Mouse (Mus musculus) MEL (cell line): ENCODE results near the gene Rhot2. TPM values are rescaled to one million over a fixed set of nuclear protein-coding genes. Genes with fewer than 3 reads are reported as not detected.

Experiments used
- DNase-seq: peaks from one replicate; pipeline ENCODE4 v3.0.0; 2011; ENCODE audit warnings: low read depth, low spot score
- H3K27ac ChIP-seq: 2 replicates; pipeline ENCODE4 v1.5.1; 2012; ENCODE audit warnings: low read depth, mild to moderate bottlenecking, control low read depth, low read length, moderate library complexity; ENCODE audit not compliant: control insufficient read depth
- H3K27me3 ChIP-seq, 2 experiments: fragments of 150-350 bp in 1 of 2; sonication (generic) in 1 of 2; 2 replicates each; pipeline ENCODE4 v1.6.1; 2012; ENCODE audit warnings: low read length in 2 of 2, mild to moderate bottlenecking in 2 of 2, improper control_type of control experiment in 1 of 2, moderate library complexity in 1 of 2; ENCODE audit not compliant: insufficient read depth in 2 of 2, control insufficient read depth in 1 of 2
- H3K36me3 ChIP-seq, 2 experiments: 2 replicates each; pipeline ENCODE4 v1.6.1; 2012 to 2014; ENCODE audit warnings: low read length in 2 of 2, improper control_type of control experiment in 1 of 2, inconsistent platforms in 1 of 2, mild to moderate bottlenecking in 1 of 2; ENCODE audit not compliant: insufficient read depth in 2 of 2, control insufficient read depth in 1 of 2
- H3K4me1 ChIP-seq, 2 experiments: fragments of 150-350 bp in 1 of 2; sonication (generic) in 1 of 2; 2 replicates each; pipeline ENCODE4 v1.6.1; 2012; ENCODE audit warnings: low read length in 2 of 2, improper control_type of control experiment in 1 of 2, mild to moderate bottlenecking in 1 of 2; ENCODE audit not compliant: insufficient read depth in 2 of 2, control insufficient read depth in 1 of 2
- H3K4me3 ChIP-seq, 2 experiments: fragments of 150-350 bp in 1 of 2; sonication (generic) in 1 of 2; 2 replicates each; pipeline ENCODE4 v1.5.1; 2012; ENCODE audit warnings: low read depth in 2 of 2, low read length in 2 of 2, mild to moderate bottlenecking in 2 of 2, moderate library complexity in 2 of 2, control low read depth in 1 of 2, improper control_type of control experiment in 1 of 2; ENCODE audit not compliant: control insufficient read depth in 1 of 2, insufficient read depth in 1 of 2
- H3K79me2 ChIP-seq: 2 replicates; pipeline ENCODE4 v1.6.1; 2012; ENCODE audit warnings: mild to moderate bottlenecking, low read length, moderate library complexity; ENCODE audit not compliant: control insufficient read depth, poor library complexity, insufficient read depth
- H3K9ac ChIP-seq: 2 replicates; pipeline ENCODE4 v1.6.1; 2012; ENCODE audit warnings: low read depth, mild to moderate bottlenecking, control low read depth, low read length, moderate library complexity; ENCODE audit not compliant: control insufficient read depth, poor library complexity, severe bottlenecking
- H3K9me3 ChIP-seq: fragments of 150-350 bp; sonication (generic); replicated peaks from 2 replicates; pipeline ENCODE4 v1.6.1; 2012; ENCODE audit warnings: mild to moderate bottlenecking, low read length, improper control_type of control experiment, moderate library complexity; ENCODE audit not compliant: insufficient read depth
- CHD1 ChIP-seq: IDR thresholded peaks from 2 replicates; pipeline ENCODE4 v1.6.1; 2012; ENCODE audit warnings: low read depth, mild to moderate bottlenecking, inconsistent platforms, low read length, improper control_type of control experiment
- CHD2 ChIP-seq: IDR thresholded peaks from 2 replicates; pipeline ENCODE4 v1.6.1; 2011; ENCODE audit warnings: low read length, improper control_type of control experiment
- CTCF ChIP-seq, 3 experiments: IDR thresholded peaks in 2 of 3; conservative IDR thresholded peaks in 1 of 3; 2 replicates each; pipeline ENCODE4 v1.5.1; 2011 to 2012; ENCODE audit warnings: low read length in 3 of 3, low read depth in 2 of 3, mild to moderate bottlenecking in 2 of 3, improper control_type of control experiment in 1 of 3, inconsistent platforms in 1 of 3, mixed read lengths in 1 of 3, moderate library complexity in 1 of 3; ENCODE audit not compliant: control insufficient read depth in 1 of 3, insufficient read depth in 1 of 3, poor library complexity in 1 of 3, severe bottlenecking in 1 of 3
- E2F4 ChIP-seq: IDR thresholded peaks from 2 replicates; pipeline ENCODE4 v1.6.1; 2011; ENCODE audit warnings: low read depth, low read length, improper control_type of control experiment, borderline replicate concordance
- EP300 ChIP-seq, 2 experiments: IDR thresholded peaks; 2 replicates each; pipeline ENCODE4 v1.6.1; 2011; ENCODE audit warnings: improper control_type of control experiment in 2 of 2, low read length in 2 of 2, low read depth in 1 of 2, mild to moderate bottlenecking in 1 of 2
- ETS1 ChIP-seq: IDR thresholded peaks from 2 replicates; pipeline ENCODE4 v1.6.1; 2012; ENCODE audit warnings: low read depth, mild to moderate bottlenecking, inconsistent platforms, low read length, improper control_type of control experiment, moderate library complexity
- GATA1 ChIP-seq: IDR thresholded peaks from 2 replicates; pipeline ENCODE4 v1.6.1; 2011; ENCODE audit warnings: low read depth, low read length, improper control_type of control experiment
- HCFC1 ChIP-seq: IDR thresholded peaks from 2 replicates; pipeline ENCODE4 v1.6.1; 2012; ENCODE audit warnings: low read depth, mild to moderate bottlenecking, inconsistent platforms, low read length, improper control_type of control experiment, moderate library complexity
- KAT2A ChIP-seq: conservative IDR thresholded peaks from 2 replicates; pipeline ENCODE4 v1.6.1; 2012; ENCODE audit warnings: low read depth, low read length, improper control_type of control experiment, inconsistent platforms
- MAFK ChIP-seq: IDR thresholded peaks from 2 replicates; pipeline ENCODE4 v1.6.1; 2011; ENCODE audit warnings: low read depth, mild to moderate bottlenecking, low read length, improper control_type of control experiment, borderline replicate concordance
- MAX ChIP-seq: IDR thresholded peaks from 2 replicates; pipeline ENCODE4 v1.6.1; 2011; ENCODE audit warnings: low read length, improper control_type of control experiment
- MEF2A ChIP-seq: IDR thresholded peaks from 2 replicates; pipeline ENCODE4 v1.6.1; 2014; ENCODE audit warnings: low read depth, mild to moderate bottlenecking, inconsistent platforms, low read length, improper control_type of control experiment; ENCODE audit not compliant: poor library complexity, insufficient replicate concordance, severe bottlenecking; ENCODE audit errors: extremely low read depth
- MXI1 ChIP-seq: IDR thresholded peaks from 2 replicates; pipeline ENCODE4 v1.6.1; 2011; ENCODE audit warnings: mild to moderate bottlenecking, low read depth, low read length, improper control_type of control experiment
- NRF1 ChIP-seq: IDR thresholded peaks from 2 replicates; pipeline ENCODE4 v1.6.1; 2014; ENCODE audit warnings: low read depth, mild to moderate bottlenecking, inconsistent platforms, low read length, improper control_type of control experiment, moderate library complexity; ENCODE audit not compliant: poor library complexity, insufficient read depth, severe bottlenecking
- POLR2AphosphoS5 ChIP-seq: IDR thresholded peaks from 2 replicates; pipeline ENCODE4 v1.6.1; 2012; ENCODE audit warnings: low read depth, borderline replicate concordance, mild to moderate bottlenecking, inconsistent platforms, low read length, moderate library complexity, mixed read lengths
- RAD21 ChIP-seq: IDR thresholded peaks from 2 replicates; pipeline ENCODE4 v1.6.1; 2011; ENCODE audit warnings: mild to moderate bottlenecking, low read depth, low read length, improper control_type of control experiment
- RCOR1 ChIP-seq: IDR thresholded peaks from 2 replicates; pipeline ENCODE4 v1.6.1; 2012; ENCODE audit warnings: low read depth, mild to moderate bottlenecking, inconsistent platforms, low read length, improper control_type of control experiment
- SIN3A ChIP-seq: IDR thresholded peaks from 2 replicates; pipeline ENCODE4 v1.6.1; 2012; ENCODE audit warnings: low read length, improper control_type of control experiment, inconsistent platforms
- TAL1 ChIP-seq: IDR thresholded peaks from 2 replicates; pipeline ENCODE4 v1.6.1; 2012; ENCODE audit warnings: mild to moderate bottlenecking, inconsistent platforms, low read length, moderate library complexity, mixed read lengths
- UBTF ChIP-seq: IDR thresholded peaks from 2 replicates; pipeline ENCODE4 v1.6.1; 2012; ENCODE audit warnings: low read depth, mild to moderate bottlenecking, inconsistent platforms, low read length, improper control_type of control experiment, moderate library complexity, borderline replicate concordance; ENCODE audit not compliant: insufficient read depth
- USF1 ChIP-seq: IDR thresholded peaks from 2 replicates; pipeline ENCODE4 v1.6.1; 2014; ENCODE audit warnings: low read depth, mild to moderate bottlenecking, inconsistent platforms, low read length, improper control_type of control experiment, moderate library complexity
- ZKSCAN1 ChIP-seq: IDR thresholded peaks from 2 replicates; pipeline ENCODE4 v1.6.1; 2012; ENCODE audit warnings: low read depth, mild to moderate bottlenecking, inconsistent platforms, low read length, improper control_type of control experiment, moderate library complexity
- ZMIZ1 ChIP-seq: IDR thresholded peaks from 2 replicates; pipeline ENCODE4 v1.6.1; 2012; ENCODE audit warnings: low read depth, mild to moderate bottlenecking, inconsistent platforms, low read length, improper control_type of control experiment, moderate library complexity
- ZNF384 ChIP-seq: IDR thresholded peaks from 2 replicates; pipeline ENCODE4 v1.6.1; 2012; ENCODE audit warnings: low read depth, mild to moderate bottlenecking, inconsistent platforms, low read length, improper control_type of control experiment
- polyA plus RNA-seq, 2 experiments: library from polyadenylated mRNA; stranded (reverse) in 1 of 2; unstranded in 1 of 2; fragments of >175 nt in 1 of 2; fragments of >200 nt in 1 of 2; gene quantifications; 2 replicates each; pipeline versions ENCODE4 v1.2.1 to v1.2.4; 2012; ENCODE audit warnings: low replicate concordance in 2 of 2, low read depth in 1 of 2; ENCODE audit not compliant: insufficient read length in 2 of 2, insufficient read depth in 1 of 2, missing spikeins in 1 of 2
- total RNA-seq: library from RNA; depleted of rRNA; stranded (reverse); fragments of 300-350 nt; gene quantifications from 2 replicates; pipeline ENCODE4 v1.2.3, GENCODE M21; 2012

Rhot2 gene
- total and polyA plus RNA-seq, 3 experiments: 29.1 to 54.5 TPM; not detected in 1

DNA sequence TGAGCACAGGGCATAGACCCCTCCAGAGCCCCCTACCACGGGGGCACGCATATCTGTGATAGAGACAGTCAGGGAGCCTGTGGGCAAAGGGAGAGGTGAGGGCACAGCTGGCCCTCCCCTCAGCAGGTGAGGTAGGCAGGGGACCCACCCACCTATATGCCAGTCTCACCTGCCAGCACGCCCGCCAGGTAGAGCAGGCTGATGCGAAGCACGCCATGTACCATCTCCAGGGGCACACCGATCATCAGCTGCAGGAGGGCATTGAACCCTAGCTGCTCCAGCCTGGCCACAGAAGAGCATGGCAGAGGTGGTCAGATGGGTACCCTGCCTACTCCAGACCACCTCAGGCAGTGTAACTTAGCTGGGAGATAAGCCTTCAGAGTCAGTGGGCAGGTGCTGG lies 9.3 kb downstream of the Rhot2 start:
- no peak overlapping the region for H3K4me3 ChIP-seq

DNA sequence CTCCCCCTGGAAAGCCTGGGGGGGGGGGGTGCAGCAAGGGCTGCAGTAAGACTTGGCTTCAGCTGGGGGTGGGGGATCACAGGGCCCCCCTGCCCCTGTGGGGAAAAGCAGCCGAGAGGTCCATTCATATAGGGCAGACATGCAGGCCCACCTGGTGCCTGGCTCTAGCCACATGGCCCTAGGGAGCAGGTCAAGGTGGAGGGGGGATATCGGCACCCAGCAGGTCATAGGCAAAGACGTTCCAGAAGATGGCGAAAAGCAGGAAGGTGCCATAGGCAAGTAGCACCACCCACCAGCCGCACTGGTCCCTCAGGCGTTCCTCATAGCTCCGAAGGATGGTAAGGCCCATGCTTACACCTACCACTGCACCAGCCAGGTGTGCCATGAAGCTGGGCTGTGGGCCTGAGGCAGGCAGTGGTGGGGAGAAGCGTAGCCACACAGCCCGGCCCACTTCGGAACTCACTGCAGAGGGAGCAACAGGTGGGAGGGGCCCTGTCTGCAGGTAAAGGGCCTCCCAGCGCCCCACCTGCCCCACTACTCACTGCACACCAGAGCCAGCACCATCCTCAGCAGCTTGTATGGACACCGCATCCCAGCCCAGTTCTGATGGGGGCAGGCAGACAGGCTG lies 9.9 kb downstream of the Rhot2 start:
- Histone ChIP-seq H3K4me3 (no peak overlapping the region), H3K4me1 (peaks cover 2 to 27% of the 10 kb centered on the region in 2 experiments; a peak in 3 of 4 replicates), H3K9me3 (no peaks in the 10 kb centered on the region), H3K27me3 (no peaks in the 10 kb centered on the region), H3K27ac (no peak overlapping the region), H3K36me3 (peaks cover 0 to 9% of the 10 kb centered on the region in 2 experiments; a peak in 2 of 4 replicates), H3K9ac (no peak overlapping the region; the same call in 1 of the 2 replicates), H3K79me2 (peaks cover 44% of the 10 kb centered on the region)
- DNase-seq: no peak
- no peak for TF ChIP-seq UBTF
- TF ChIP-seq KAT2A: no peak
- TF ChIP-seq CHD1: no peak
- no peak for TF ChIP-seq ZMIZ1
- no peak for TF ChIP-seq NRF1
- no peak; the same call in 1 of the 2 replicates for TF ChIP-seq POLR2AphosphoS5
- no peak for TF ChIP-seq USF1
- TF ChIP-seq EP300 (IDR thresholded peaks at IDR 0.05; ENCODE audit: low read depth in 1 of 2, low read length in 2 of 2): no peak
- TF ChIP-seq HCFC1: no peak
- no peak for TF ChIP-seq MEF2A
- TF ChIP-seq E2F4: no peak
- no peak for TF ChIP-seq TAL1
- no peak for TF ChIP-seq MXI1
- TF ChIP-seq SIN3A: no peak
- TF ChIP-seq MAX: no peak
- TF ChIP-seq GATA1: no peak

More for the DNA sequence above, 9.3 kb downstream of the Rhot2 start:
- no peak overlapping the region for H3K9ac ChIP-seq
- no peaks in the 10 kb centered on the region for H3K9me3 ChIP-seq
- peaks cover 2 to 21% of the 10 kb centered on the region in 2 experiments; a peak in 3 of 4 replicates for H3K4me1 ChIP-seq
- H3K36me3 ChIP-seq: peaks cover 0 to 6% of the 10 kb centered on the region in 2 experiments; a peak in 2 of 4 replicates
- no peaks in the 10 kb centered on the region for H3K27me3 ChIP-seq
- TF ChIP-seq KAT2A (no peak), ETS1 (no peak), ZKSCAN1 (no peak), MAX (no peak), USF1 (no peak), RCOR1 (no peak), MEF2A (no peak), CHD1 (no peak), CTCF (IDR thresholded peaks at IDR 0.05 in 2 of 3, conservative IDR thresholded peaks at IDR 0.05 in 1 of 3; ENCODE audit: control insufficient read depth in 1 of 3, insufficient read depth in 1 of 3, low read depth in 2 of 3, low read length in 3 of 3, poor library complexity in 1 of 3, severe bottlenecking in 1 of 3) (no peak), E2F4 (no peak), ZNF384 (no peak), POLR2AphosphoS5 (no peak), NRF1 (no peak), RAD21 (no peak), MAFK (no peak), CHD2 (no peak), HCFC1 (no peak)
- peaks cover 40% of the 10 kb centered on the region for H3K79me2 ChIP-seq
- H3K27ac ChIP-seq: no peak overlapping the region
- DNase-seq: no peak
